Mouse (Mus musculus): Measurements from ENCODE around the gene Inpp5b.

GRCm38 (mm10) chr4:124843493-124843892 lies 101.8 kb downstream of the Inpp5b start:
- TF ChIP-seq CTCF (IDR thresholded peaks at IDR 0.05; ENCODE audit: borderline replicate concordance, extremely low read depth, insufficient read depth, insufficient read length) (peak; percentile 80), POLR2A (IDR thresholded peaks at IDR 0.05; ENCODE audit: borderline replicate concordance, extremely low read depth, insufficient read depth, insufficient read length, poor library complexity, severe bottlenecking) (no peak)

Measured in brain, embryonic 14.5 days (tissue).